8 mouse cellular contexts compared by ENCODE assay signal in the genomic region with DNA sequence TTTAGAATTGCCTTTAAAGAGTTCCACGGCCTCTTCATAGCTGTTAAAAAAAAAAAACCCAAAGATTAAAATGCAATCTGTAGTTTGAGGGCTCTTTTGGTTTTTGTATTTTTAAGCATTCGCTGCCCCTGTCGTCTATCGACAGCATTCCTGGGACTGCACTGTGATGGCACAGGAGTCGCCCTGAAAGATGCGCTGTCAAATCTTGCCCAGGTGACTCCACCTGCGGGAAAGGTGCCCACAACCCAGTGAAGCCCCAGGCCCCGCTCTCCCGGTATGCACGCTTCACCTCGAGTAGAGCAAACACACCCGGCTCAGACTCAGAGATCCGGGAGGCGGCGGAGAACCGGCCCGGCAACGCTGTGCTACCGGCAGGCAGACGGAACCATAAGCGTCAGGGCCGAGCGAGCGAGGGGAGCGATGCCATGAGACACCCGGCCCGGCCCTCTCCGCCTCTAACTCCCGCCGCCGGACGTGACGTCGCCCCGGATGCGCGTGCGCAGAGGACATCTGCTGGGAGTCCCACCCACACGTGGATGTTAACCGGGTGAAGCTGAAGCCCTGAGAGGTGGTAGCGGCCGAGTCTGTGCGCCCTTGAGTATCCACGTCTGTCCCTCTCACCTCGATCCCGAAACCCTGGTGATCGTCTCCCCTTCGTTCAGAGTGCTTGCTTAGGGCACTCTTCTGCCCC. TPM values are rescaled to one million over a fixed set of nuclear protein-coding genes. Genes with fewer than 3 reads are reported as not detected.
DNase-seq lines count a peak whose midpoint lies in the region; ATAC-seq and TF ChIP-seq lines count a peak whose summit lies in the region.

Gene Tbc1d7 (minus strand): TSS at position 482 of the 691 bp plus-strand sequence.

- DNase-seq in MN1 (ENCODE audit: low spot score), result peak; percentile 96
- DNase-seq in cerebellum, adult 9-10 months, result peak; percentile 98
- DNase-seq in hindbrain, embryonic 10.5 days (ENCODE audit: low spot score), result peak; percentile 98
- peak; percentile 97 for DNase-seq in layer of hippocampus, adult 9-11 months
- peak; percentile 97 for DNase-seq in lung, postnatal 0 days (ENCODE audit: low spot score)
- DNase-seq in ovary, postnatal 14 days (ENCODE audit: low spot score), result peak; percentile 99
- DNase-seq in thymus, postnatal 14 days, result peak; percentile 100

- H3K27me3 ChIP-seq in hindbrain, embryonic 10.5 days (ENCODE audit: insufficient read depth, poor library complexity, severe bottlenecking), result no peaks in the 10 kb centered on the region
- H3K27me3 ChIP-seq in lung, postnatal 0 days (replicated peaks; ENCODE audit: insufficient read depth, low read length), result no peaks in the 10 kb centered on the region

- peak; percentile 95 for ATAC-seq in frontal cortex, adult (ENCODE audit: low TSS enrichment)
- ATAC-seq in lung, postnatal 0 days, result peak; percentile 99

- H3K4me2 ChIP-seq in lung, postnatal 0 days (replicated peaks; ENCODE audit: low read depth, low read length), result peak within 1 kb of the TSS; percentile 72

- H3K9ac ChIP-seq in lung, postnatal 0 days (replicated peaks; ENCODE audit: low read depth), result peak within 1 kb of the TSS; percentile 76

- peak within 1 kb of the TSS; percentile 92 for H3K27ac ChIP-seq in hindbrain, embryonic 10.5 days
- peak within 1 kb of the TSS; percentile 73 for H3K27ac ChIP-seq in lung, postnatal 0 days (ENCODE audit: low read length)

- H3K4me3 ChIP-seq in hindbrain, embryonic 10.5 days, result peak within 1 kb of the TSS; percentile 78
- peak within 1 kb of the TSS; percentile 63 for H3K4me3 ChIP-seq in lung, postnatal 0 days (ENCODE audit: low read depth, low read length)

- no peaks in the 10 kb centered on the region for H3K9me3 ChIP-seq in hindbrain, embryonic 10.5 days
- H3K9me3 ChIP-seq in lung, postnatal 0 days (ENCODE audit: low read length), result no peaks in the 10 kb centered on the region

- no peak for TF ChIP-seq EP300 in lung, postnatal 0 days (IDR thresholded peaks at IDR 0.05)

- H3K4me1 ChIP-seq in hindbrain, embryonic 10.5 days (replicated peaks), result peaks cover 13% of the 10 kb centered on the region
- H3K4me1 ChIP-seq in lung, postnatal 0 days (ENCODE audit: insufficient read depth, low read depth, low read length), result 0 out of 2 replicates have a peak, but pooled peaks cover 3% of the 10 kb centered on the region

- peak; percentile 12; the same call in 1 of the 2 replicates for TF ChIP-seq CTCF in lung, postnatal 0 days (IDR thresholded peaks at IDR 0.05)

- H3K36me3 ChIP-seq in hindbrain, embryonic 10.5 days, result peaks cover 16% of the 10 kb centered on the region; the same call in 1 of the 2 replicates
- no peaks in the 10 kb centered on the region for H3K36me3 ChIP-seq in lung, postnatal 0 days (ENCODE audit: insufficient read depth, low read length)

- WGBS in hindbrain, embryonic 10.5 days, result under 1% methylated on average over 48 of the region's 48 CpGs
- WGBS in lung, postnatal 0 days, result under 1% methylated on average over 44 of the region's 48 CpGs

RNA-seq across cellular contexts. Expression of gene Tbc1d7, which starts in this region (rescaled TPM):
- polyA plus RNA-seq in hindbrain, embryonic 10.5 days (2016; fragmentation: Nextera tagmentation; extraction: Ambion mirVana), result 62.8 and 73.2 TPM in 2 replicates
- 25.4 and 27.5 TPM in 2 replicates for polyA plus RNA-seq in lung, postnatal 0 days (2015; fragmentation: Nextera tagmentation; extraction: Ambion mirVana)

Comparison
In these comparisons a context has a peak if more than half of its experiments do, and no peak if none do; other contexts are left out.
1. Peak in every context shown above with its lines: DNase-seq, ATAC-seq, H3K4me3 ChIP-seq and H3K27ac ChIP-seq.